Mouse (Mus musculus): ENCODE measurements around the gene Zhx3.

DNA sequence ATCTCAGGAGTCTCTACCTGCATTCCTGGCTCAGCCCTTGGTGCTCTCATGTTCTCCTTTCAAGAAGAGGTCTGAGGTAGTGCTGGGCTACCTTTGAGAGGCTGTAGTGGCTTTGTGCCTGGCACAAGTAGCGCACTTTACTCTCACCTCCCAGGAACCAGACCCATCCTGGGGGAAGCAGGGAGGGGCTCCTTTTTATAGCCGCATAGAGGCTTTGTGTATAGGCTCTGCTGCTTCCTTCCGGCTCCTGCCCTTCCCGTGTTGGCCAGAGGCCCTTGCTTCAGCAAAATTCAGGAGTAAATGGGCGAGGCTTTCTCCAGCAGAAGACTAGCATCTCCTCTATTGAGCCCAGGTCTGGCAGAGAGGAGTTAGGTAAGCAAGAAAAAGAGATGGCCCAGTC lies 134.4 kb downstream of the Zhx3 start:
- TF ChIP-seq CTCF (IDR thresholded peaks at IDR 0.05): no peak
- no peak for TF ChIP-seq POLR2A (IDR thresholded peaks at IDR 0.05; ENCODE audit: insufficient read depth, low read depth, low read length)
